Comparison of ENCODE assay signal across 12 mouse cellular contexts in the genomic region with DNA sequence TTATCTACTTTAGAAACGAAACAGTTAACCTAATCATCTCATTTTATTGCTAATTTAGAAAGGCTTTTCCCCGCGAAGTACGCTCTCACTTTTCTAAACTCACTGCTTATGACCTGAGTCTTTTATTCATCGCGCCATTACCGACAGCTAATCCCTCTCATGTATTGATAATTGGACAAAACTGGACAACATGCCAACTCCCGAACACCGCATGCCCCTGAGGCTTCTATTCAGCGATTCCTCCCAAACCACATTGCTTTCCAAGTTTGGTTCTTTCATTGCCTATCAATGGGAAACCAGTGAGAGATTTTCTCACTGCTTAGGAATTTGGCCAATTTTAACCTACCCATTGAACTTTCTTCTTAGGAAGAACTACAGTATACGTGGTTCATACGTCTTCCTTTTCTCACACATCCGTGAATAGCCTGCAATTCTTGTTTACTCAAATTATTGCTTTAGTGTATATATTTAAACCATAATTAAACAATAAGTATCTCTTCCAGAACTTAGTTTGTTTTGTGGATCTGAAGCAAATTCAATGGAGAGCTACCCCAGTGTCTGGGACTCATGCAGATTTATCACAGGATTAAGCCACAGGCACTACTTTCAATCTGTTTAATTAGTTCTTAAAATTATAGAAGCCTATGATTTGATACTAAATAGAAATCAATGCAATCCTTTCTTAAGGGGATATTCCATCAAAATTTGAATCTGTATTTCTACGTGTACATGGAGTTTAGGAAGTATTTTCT.
A peak's percentile ranks its signal among the peaks of the same experiment; 100 is the strongest.
DNase-seq lines count a peak whose midpoint lies in the region; ATAC-seq lines count a peak whose summit lies in the region.
"Had no signal": no experiment of that assay in that cellular context is flagged by ENCODE, and none has a peak within 500 bp of the region (broad histone marks: within the 10 kb centered on the region; RNA-seq: fewer than 3 reads in every experiment).

No protein-coding gene starts in this region.

- peaks cover 3% of the 10 kb centered on the region; the same call in 1 of the 2 replicates for H3K4me1 ChIP-seq in neural tube, embryonic 11.5 days (ENCODE audit: control insufficient read depth, insufficient read depth, low read length)
- peaks cover 37% of the 10 kb centered on the region for H3K4me1 ChIP-seq in forebrain, embryonic 13.5 days
- peaks cover 16% of the 10 kb centered on the region; the same call in 1 of the 2 replicates for H3K4me1 ChIP-seq in midbrain, embryonic 10.5 days
- peaks cover 3% of the 10 kb centered on the region; the same call in 1 of the 2 replicates for H3K4me1 ChIP-seq in neural tube, embryonic 15.5 days
- H3K4me1 ChIP-seq: heart, embryonic 13.5 days had no signal

- 69% methylated on average over 14 of the region's 14 CpGs for WGBS in neural tube, embryonic 11.5 days
- WGBS in forebrain, embryonic 13.5 days: 5% methylated on average over 14 of the region's 14 CpGs
- WGBS in midbrain, embryonic 10.5 days: 80% methylated on average over 14 of the region's 14 CpGs
- WGBS in neural tube, embryonic 15.5 days: 28% methylated on average over 14 of the region's 14 CpGs

- no peak overlapping the region for H3K27ac ChIP-seq in neural tube, embryonic 11.5 days (ENCODE audit: low read depth, low read length)
- H3K27ac ChIP-seq in forebrain, embryonic 13.5 days: peak overlapping the region; percentile 85
- 0 out of 2 replicates have a peak overlapping the region, but pooled peaks have one; percentile 42 for H3K27ac ChIP-seq in midbrain, embryonic 10.5 days (replicated peaks)
- H3K27ac ChIP-seq in neural tube, embryonic 15.5 days (replicated peaks): no peak overlapping the region; the same call in 1 of the 2 replicates
- H3K27ac ChIP-seq: heart, embryonic 13.5 days had no signal

- no peak overlapping the region for H3K9ac ChIP-seq in neural tube, embryonic 11.5 days (ENCODE audit: low read length)
- H3K9ac ChIP-seq in forebrain, embryonic 13.5 days: no peak overlapping the region
- H3K9ac ChIP-seq in neural tube, embryonic 15.5 days (replicated peaks): no peak overlapping the region
- H3K9ac ChIP-seq: heart, embryonic 13.5 days had no signal

- H3K36me3 ChIP-seq in neural tube, embryonic 11.5 days (ENCODE audit: control insufficient read depth, insufficient read depth, low read length): no peaks in the 10 kb centered on the region
- H3K36me3 ChIP-seq in forebrain, embryonic 13.5 days (ENCODE audit: poor library complexity, severe bottlenecking): no peaks in the 10 kb centered on the region
- no peaks in the 10 kb centered on the region for H3K36me3 ChIP-seq in midbrain, embryonic 10.5 days
- no peaks in the 10 kb centered on the region for H3K36me3 ChIP-seq in neural tube, embryonic 15.5 days
- H3K36me3 ChIP-seq: heart, embryonic 13.5 days had no signal

- no peak overlapping the region for H3K4me2 ChIP-seq in neural tube, embryonic 11.5 days (ENCODE audit: low read depth)
- peak overlapping the region; percentile 48 for H3K4me2 ChIP-seq in forebrain, embryonic 13.5 days
- H3K4me2 ChIP-seq in neural tube, embryonic 15.5 days: peak overlapping the region; percentile 45
- H3K4me2 ChIP-seq: heart, embryonic 13.5 days; liver, embryonic 11.5 days had no signal

- no peaks in the 10 kb centered on the region for H3K9me3 ChIP-seq in neural tube, embryonic 11.5 days (ENCODE audit: control insufficient read depth, low read length)
- H3K9me3 ChIP-seq in forebrain, embryonic 13.5 days (replicated peaks): no peaks in the 10 kb centered on the region
- no peaks in the 10 kb centered on the region for H3K9me3 ChIP-seq in midbrain, embryonic 10.5 days (replicated peaks)
- H3K9me3 ChIP-seq in neural tube, embryonic 15.5 days (replicated peaks): no peaks in the 10 kb centered on the region
- H3K9me3 ChIP-seq: heart, embryonic 13.5 days had no signal

- H3K4me3 ChIP-seq in neural tube, embryonic 11.5 days (ENCODE audit: low read depth, low read length): no peak overlapping the region
- peak overlapping the region; percentile 22 for H3K4me3 ChIP-seq in forebrain, embryonic 13.5 days
- no peak overlapping the region for H3K4me3 ChIP-seq in midbrain, embryonic 10.5 days
- H3K4me3 ChIP-seq in neural tube, embryonic 15.5 days (replicated peaks): no peak overlapping the region; the same call in 1 of the 2 replicates
- H3K4me3 ChIP-seq: heart, embryonic 13.5 days had no signal

- H3K27me3 ChIP-seq in neural tube, embryonic 11.5 days (ENCODE audit: control insufficient read depth, insufficient read depth, low read length): no peaks in the 10 kb centered on the region
- no peaks in the 10 kb centered on the region for H3K27me3 ChIP-seq in forebrain, embryonic 13.5 days
- no peaks in the 10 kb centered on the region for H3K27me3 ChIP-seq in midbrain, embryonic 10.5 days (ENCODE audit: low read depth, poor library complexity, severe bottlenecking)
- H3K27me3 ChIP-seq in neural tube, embryonic 15.5 days (replicated peaks): no peaks in the 10 kb centered on the region
- H3K27me3 ChIP-seq: heart, embryonic 13.5 days had no signal

- ATAC-seq in neural tube, embryonic 11.5 days (ENCODE audit: insufficient read depth, low FRiP score, low TSS enrichment): peak; percentile 46; the same call in 1 of the 2 replicates
- ATAC-seq in forebrain, embryonic 13.5 days: peak; percentile 79
- peak; percentile 7; the same call in 1 of the 2 replicates for ATAC-seq in neural tube, embryonic 15.5 days (ENCODE audit: low FRiP score)

- DNase-seq in neural tube, embryonic 11.5 days (ENCODE audit: low spot score): no peak
- DNase-seq in neural tube, embryonic 10.5 days (ENCODE audit: extremely low spot score, low spot score): no peak
- no peak for DNase-seq in midbrain, embryonic 10.5 days (ENCODE audit: low spot score)
- no peak for DNase-seq in kidney, adult 9 months
- DNase-seq in cerebellum, postnatal 36 days: no peak
- DNase-seq: adrenal gland, adult 2 months; kidney, postnatal 25 days; lung, postnatal 10 days had no signal

Comparison
In these comparisons a context has a peak if more than half of its experiments do, and no peak if none do; other contexts are left out.
1. ATAC-seq: peak in every context shown above with its lines; median percentile 79 in forebrain, embryonic 13.5 days; 46 in neural tube, embryonic 11.5 days; 7 in neural tube, embryonic 15.5 days.
2. H3K27ac ChIP-seq: peak in forebrain, embryonic 13.5 days (single experiment) and midbrain, embryonic 10.5 days (single experiment); none in neural tube, embryonic 11.5 days (single experiment) and neural tube, embryonic 15.5 days (single experiment).